Mouse (Mus musculus): ENCODE measurements at regions not wholly inside any gene's neighbourhood (a gene's known extent, or its start where the extent isn't known, plus 50 kb on each side); places are given as distances from the start of the nearest gene placed in this dataset.

DNA sequence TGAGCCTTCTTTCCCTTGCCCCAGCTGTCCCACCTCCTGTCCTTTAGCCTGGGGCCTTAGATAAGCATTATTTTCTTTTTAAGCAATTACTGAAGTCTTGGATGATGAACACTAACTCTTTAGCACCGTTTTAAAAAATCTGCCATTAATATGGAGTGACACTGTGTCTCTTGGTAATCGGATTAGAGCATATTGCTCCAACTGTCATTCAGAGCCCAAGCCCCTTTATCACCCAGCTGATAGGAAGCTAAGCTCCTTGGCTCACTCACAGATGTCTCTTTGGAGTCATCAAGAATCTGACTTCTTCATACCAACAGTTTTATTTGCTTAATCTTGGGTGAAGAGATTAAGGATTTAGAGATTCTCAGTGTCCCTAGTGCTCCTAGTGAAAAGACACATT, 94.3 kb upstream of the Elac2 start:
- H3K27ac ChIP-seq (replicated peaks; ENCODE audit: low read depth, low read length): no peak overlapping the region
- ATAC-seq (ENCODE audit: insufficient number of reproducible peaks, low FRiP score, low TSS enrichment, low read depth) (no peak), DNase-seq (ENCODE audit: low spot score) (no peak)
- H3K9me3 ChIP-seq (ENCODE audit: control insufficient read depth, low read length): no peaks in the 10 kb centered on the region
- H3K4me1 ChIP-seq (ENCODE audit: control insufficient read depth, insufficient read depth, low read length): no peaks in the 10 kb centered on the region
- no peak overlapping the region for H3K4me2 ChIP-seq (ENCODE audit: low read depth, severe bottlenecking)
- H3K9ac ChIP-seq (ENCODE audit: low read length): no peak overlapping the region
- peaks cover 3% of the 10 kb centered on the region for H3K27me3 ChIP-seq (ENCODE audit: control insufficient read depth, insufficient read depth, low read length)
- H3K4me3 ChIP-seq (ENCODE audit: low read depth, low read length): no peak overlapping the region
- WGBS: 74% methylated on average over 2 of the region's 2 CpGs
- no peaks in the 10 kb centered on the region for H3K36me3 ChIP-seq (ENCODE audit: control insufficient read depth, insufficient read depth, low read length)

DNA sequence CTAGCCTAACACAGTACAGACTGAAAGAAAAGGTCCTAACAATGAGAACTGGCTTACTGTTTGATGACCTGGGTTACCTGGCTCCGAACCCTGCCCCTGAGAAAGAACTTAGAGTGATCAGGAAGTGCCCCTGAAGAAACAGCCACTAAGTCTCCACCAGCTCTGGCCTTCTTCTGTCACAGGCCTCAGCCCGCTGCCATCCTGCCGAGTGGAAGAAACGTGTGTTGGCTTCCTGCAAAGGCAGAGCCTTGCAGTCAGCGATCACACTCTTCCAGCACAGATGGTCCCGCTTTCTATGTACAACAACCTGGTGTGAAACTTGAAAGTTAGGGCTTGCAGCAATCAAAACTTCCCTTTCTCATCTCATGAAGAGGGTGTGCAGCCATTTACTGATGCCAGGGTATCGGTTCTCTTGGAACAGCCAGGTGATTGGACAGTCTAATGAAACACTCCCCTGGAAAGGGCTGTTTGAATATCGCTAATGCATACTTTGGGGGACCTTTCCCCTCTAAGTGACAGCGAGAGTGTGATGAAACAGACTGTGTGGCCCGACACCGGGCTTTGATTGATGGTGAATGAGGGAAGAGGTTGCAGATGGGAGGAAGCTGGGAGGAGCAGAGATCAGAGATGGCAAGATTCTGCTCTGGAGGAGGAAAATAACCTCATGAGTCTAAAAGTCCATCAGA, 89.4 kb upstream of the Elac2 start:
- no peak for ATAC-seq (ENCODE audit: insufficient number of reproducible peaks, low FRiP score, low TSS enrichment, low read depth)
- Histone ChIP-seq H3K4me3 (ENCODE audit: low read depth, low read length) (no peak overlapping the region), H3K4me1 (ENCODE audit: control insufficient read depth, insufficient read depth, low read length) (no peaks in the 10 kb centered on the region), H3K4me2 (ENCODE audit: low read depth, severe bottlenecking) (no peak overlapping the region), H3K27ac (replicated peaks; ENCODE audit: low read depth, low read length) (no peak overlapping the region), H3K9me3 (ENCODE audit: control insufficient read depth, low read length) (no peaks in the 10 kb centered on the region), H3K9ac (ENCODE audit: low read length) (no peak overlapping the region), H3K36me3 (ENCODE audit: control insufficient read depth, insufficient read depth, low read length) (no peaks in the 10 kb centered on the region), H3K27me3 (ENCODE audit: control insufficient read depth, insufficient read depth, low read length) (peaks cover 6% of the 10 kb centered on the region)
- DNase-seq (ENCODE audit: low spot score): no peak
- 29% methylated on average over 11 of the region's 11 CpGs for WGBS

DNA sequence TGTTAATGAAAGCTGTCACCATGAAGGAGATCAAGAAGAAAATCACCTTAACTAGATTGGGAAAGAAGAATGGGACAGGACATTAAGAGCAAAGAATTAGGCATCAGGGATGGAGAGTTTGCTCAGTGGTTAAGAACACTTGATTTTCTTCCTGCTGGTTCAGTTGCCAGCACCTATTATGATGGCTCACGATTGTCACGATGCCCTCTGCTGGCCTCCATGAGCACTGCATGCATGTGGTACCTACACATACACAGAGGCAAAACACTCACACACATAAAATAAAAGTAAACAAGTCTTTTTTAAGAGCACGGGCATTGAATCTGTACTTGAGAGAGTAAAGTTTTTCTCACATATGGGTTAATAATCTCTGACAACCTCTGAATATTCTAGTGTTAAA, 88.1 kb upstream of the Elac2 start:
- no peaks in the 10 kb centered on the region for H3K4me1 ChIP-seq (ENCODE audit: control insufficient read depth, insufficient read depth, low read length)
- no peak overlapping the region for H3K4me3 ChIP-seq (ENCODE audit: low read depth, low read length)
- no peaks in the 10 kb centered on the region for H3K9me3 ChIP-seq (ENCODE audit: control insufficient read depth, low read length)
- peak; percentile 65 for DNase-seq (ENCODE audit: low spot score)
- no peaks in the 10 kb centered on the region for H3K36me3 ChIP-seq (ENCODE audit: control insufficient read depth, insufficient read depth, low read length)
- 42% methylated on average over 3 of the region's 3 CpGs for WGBS
- H3K9ac ChIP-seq (ENCODE audit: low read length): no peak overlapping the region
- no peak for ATAC-seq (ENCODE audit: insufficient number of reproducible peaks, low FRiP score, low TSS enrichment, low read depth)
- peaks cover 6% of the 10 kb centered on the region for H3K27me3 ChIP-seq (ENCODE audit: control insufficient read depth, insufficient read depth, low read length)
- H3K4me2 ChIP-seq (ENCODE audit: low read depth, severe bottlenecking): no peak overlapping the region
- no peak overlapping the region for H3K27ac ChIP-seq (replicated peaks; ENCODE audit: low read depth, low read length)

DNA sequence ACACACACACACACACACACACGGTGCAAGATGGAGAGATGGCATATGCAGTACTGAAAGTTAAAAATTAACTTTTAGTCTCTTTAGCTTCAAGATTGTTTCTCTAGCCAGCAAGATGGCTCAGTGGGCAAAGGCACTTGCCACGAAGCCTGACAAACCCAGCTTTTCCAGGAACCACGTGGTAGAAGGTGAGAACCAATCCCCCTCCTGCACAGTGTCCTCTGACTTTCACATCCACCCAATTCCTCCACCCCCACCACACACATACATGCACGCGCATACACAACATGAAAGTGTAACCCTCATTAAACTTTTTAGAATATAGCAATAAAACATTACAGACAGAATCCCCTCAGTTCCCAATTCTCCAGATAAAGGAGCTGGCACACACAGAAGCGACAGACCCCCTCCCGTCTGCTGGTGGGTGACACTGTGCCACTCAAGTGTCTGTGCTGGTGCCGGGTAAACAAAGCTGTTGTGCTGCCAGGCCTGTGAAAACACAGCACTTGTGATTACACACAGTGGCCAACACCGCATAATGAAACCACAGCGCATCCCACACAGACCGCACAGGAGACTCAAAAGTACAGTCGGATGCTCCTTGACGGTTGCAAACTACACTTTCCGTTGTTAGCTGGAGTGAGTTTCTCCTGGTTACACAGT, 82.9 kb upstream of the Elac2 start:
- Histone ChIP-seq H3K4me2 (ENCODE audit: low read depth, severe bottlenecking) (no peak overlapping the region), H3K27me3 (ENCODE audit: control insufficient read depth, insufficient read depth, low read length) (peaks cover 4% of the 10 kb centered on the region; the same call in 1 of the 2 replicates), H3K4me1 (ENCODE audit: control insufficient read depth, insufficient read depth, low read length) (peaks cover 12% of the 10 kb centered on the region; the same call in 1 of the 2 replicates), H3K9me3 (ENCODE audit: control insufficient read depth, low read length) (no peaks in the 10 kb centered on the region), H3K36me3 (ENCODE audit: control insufficient read depth, insufficient read depth, low read length) (no peaks in the 10 kb centered on the region), H3K27ac (replicated peaks; ENCODE audit: low read depth, low read length) (no peak overlapping the region), H3K4me3 (ENCODE audit: low read depth, low read length) (no peak overlapping the region), H3K9ac (ENCODE audit: low read length) (no peak overlapping the region)
- 87% methylated on average over 14 of the region's 14 CpGs for WGBS
- ATAC-seq (ENCODE audit: insufficient number of reproducible peaks, low FRiP score, low TSS enrichment, low read depth) (no peak), DNase-seq (ENCODE audit: low spot score) (no peak)

DNA sequence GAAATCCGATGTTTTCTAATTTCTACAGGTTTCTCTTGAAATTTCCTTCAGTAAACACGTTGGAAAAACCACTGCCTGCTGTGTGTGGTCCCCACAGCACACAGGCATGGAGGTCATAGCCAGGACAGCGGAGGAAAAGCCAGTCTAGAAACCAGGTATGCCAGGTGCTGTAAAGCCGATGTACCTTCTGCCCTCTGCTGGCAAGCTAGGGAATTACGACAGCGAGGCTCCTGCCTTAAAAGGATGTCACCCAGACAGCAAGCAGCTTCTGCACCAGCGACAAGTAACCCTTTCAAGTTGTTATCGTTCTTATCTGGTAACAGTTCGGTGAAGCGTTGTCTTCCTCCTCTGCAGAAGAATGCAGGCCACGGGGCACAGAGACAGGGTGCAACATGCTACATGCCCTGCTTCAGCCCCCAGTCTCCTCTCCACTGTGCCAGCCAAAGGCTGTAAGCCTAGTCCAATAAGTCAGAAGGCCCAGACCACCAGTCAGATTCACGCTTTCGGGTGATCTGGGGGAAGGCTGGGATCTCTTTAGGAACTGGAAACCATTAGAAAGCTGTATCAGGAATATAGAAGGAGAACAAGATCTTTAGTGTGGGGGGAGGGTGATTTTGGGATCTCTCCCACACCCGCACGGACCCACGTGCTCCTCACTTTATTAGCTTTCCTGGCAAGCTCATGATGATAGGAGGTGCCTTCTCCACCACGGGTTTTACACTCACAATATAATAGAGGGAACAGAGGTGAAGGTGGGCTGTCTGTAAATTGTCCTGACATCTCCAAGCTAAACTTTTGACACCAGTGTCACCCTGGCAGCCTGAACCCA, 79.9 kb upstream of the Elac2 start:
- no peak overlapping the region for H3K9ac ChIP-seq (ENCODE audit: low read length)
- H3K36me3 ChIP-seq (ENCODE audit: control insufficient read depth, insufficient read depth, low read length): no peaks in the 10 kb centered on the region
- WGBS: 13% methylated on average over 17 of the region's 17 CpGs
- H3K27me3 ChIP-seq (ENCODE audit: control insufficient read depth, insufficient read depth, low read length): peaks cover 11% of the 10 kb centered on the region
- no peaks in the 10 kb centered on the region for H3K9me3 ChIP-seq (ENCODE audit: control insufficient read depth, low read length)
- DNase-seq (ENCODE audit: low spot score): peak; percentile 90
- no peak overlapping the region for H3K4me2 ChIP-seq (ENCODE audit: low read depth, severe bottlenecking)
- H3K4me1 ChIP-seq (ENCODE audit: control insufficient read depth, insufficient read depth, low read length): peaks cover 12% of the 10 kb centered on the region; the same call in 1 of the 2 replicates
- H3K4me3 ChIP-seq (ENCODE audit: low read depth, low read length): no peak overlapping the region
- peak; percentile 26 for ATAC-seq (ENCODE audit: insufficient number of reproducible peaks, low FRiP score, low TSS enrichment, low read depth)
- H3K27ac ChIP-seq (replicated peaks; ENCODE audit: low read depth, low read length): no peak overlapping the region

DNA sequence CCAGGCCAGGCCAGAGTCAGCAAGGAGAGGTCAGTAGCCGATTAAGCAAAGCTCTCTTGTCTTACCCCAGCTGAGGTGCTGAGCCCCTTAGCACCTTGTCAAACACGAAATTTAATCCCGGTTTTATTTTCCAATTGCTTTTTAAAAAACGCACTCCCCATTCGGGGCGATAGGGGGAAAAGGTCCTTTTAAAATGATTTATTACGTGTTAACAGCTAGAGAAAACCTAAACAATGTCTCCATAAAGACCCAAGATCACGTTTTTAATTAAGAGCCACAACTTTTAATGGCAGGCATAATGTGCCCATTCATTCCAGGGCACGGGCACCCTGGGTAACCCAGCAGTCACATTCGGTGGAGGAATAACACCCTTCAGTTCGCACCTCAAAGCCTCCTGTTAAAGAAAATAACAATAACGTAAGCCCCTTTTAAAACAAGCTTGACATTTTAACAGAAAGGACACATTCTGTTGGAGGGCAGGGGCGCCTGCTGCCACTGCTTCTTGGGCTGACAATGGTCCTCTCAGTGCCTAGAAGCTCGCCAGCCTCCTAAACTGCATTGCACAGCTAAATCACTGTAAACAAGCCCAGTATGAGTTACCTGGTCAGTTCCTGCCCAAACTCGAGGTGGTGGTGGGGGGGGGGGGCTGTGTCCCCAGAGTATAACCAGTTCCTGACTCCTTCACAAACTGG, 79.1 kb upstream of the Elac2 start:
- Histone ChIP-seq H3K27me3 (ENCODE audit: control insufficient read depth, insufficient read depth, low read length) (peaks cover 11% of the 10 kb centered on the region), H3K4me3 (ENCODE audit: low read depth, low read length) (no peak overlapping the region), H3K9me3 (ENCODE audit: control insufficient read depth, low read length) (no peaks in the 10 kb centered on the region), H3K36me3 (ENCODE audit: control insufficient read depth, insufficient read depth, low read length) (no peaks in the 10 kb centered on the region), H3K4me1 (ENCODE audit: control insufficient read depth, insufficient read depth, low read length) (peaks cover 12% of the 10 kb centered on the region; the same call in 1 of the 2 replicates), H3K27ac (replicated peaks; ENCODE audit: low read depth, low read length) (peak overlapping the region; percentile 70), H3K4me2 (ENCODE audit: low read depth, severe bottlenecking) (no peak overlapping the region), H3K9ac (ENCODE audit: low read length) (no peak overlapping the region)
- ATAC-seq (ENCODE audit: insufficient number of reproducible peaks, low FRiP score, low TSS enrichment, low read depth) (peak; percentile 60), DNase-seq (ENCODE audit: low spot score) (peak; percentile 64)
- 13% methylated on average over 15 of the region's 15 CpGs for WGBS

DNA sequence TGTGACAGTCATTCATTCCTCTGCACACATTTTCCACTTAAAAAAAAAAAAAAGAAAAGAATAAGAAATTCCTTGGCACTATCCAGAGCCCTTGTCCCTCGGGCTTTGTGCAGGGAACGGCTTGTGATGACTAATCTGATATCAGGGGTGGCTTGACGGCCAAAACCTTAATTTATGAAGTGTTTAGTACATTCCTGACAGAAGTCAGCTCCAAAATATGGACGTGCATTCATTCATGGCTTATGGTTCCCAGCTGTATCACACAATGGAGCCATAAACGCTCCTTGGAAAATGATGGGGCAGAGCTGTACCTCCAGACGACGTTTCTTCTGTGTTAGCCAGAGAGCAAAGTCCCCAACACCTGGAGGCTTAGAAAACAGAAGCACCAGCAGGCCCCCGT, 62.1 kb upstream of the Elac2 start:
- no peaks in the 10 kb centered on the region for H3K36me3 ChIP-seq (ENCODE audit: control insufficient read depth, insufficient read depth, low read length)
- H3K4me3 ChIP-seq (ENCODE audit: low read depth, low read length): no peak overlapping the region
- H3K27me3 ChIP-seq (ENCODE audit: control insufficient read depth, insufficient read depth, low read length): peaks cover 3% of the 10 kb centered on the region; the same call in 1 of the 2 replicates
- ATAC-seq (ENCODE audit: insufficient number of reproducible peaks, low FRiP score, low TSS enrichment, low read depth) (0 out of 2 replicates have a peak, but pooled peaks have one; percentile 54), DNase-seq (ENCODE audit: low spot score) (peak; percentile 49)
- H3K9me3 ChIP-seq (ENCODE audit: control insufficient read depth, low read length): no peaks in the 10 kb centered on the region
- no peak overlapping the region for H3K9ac ChIP-seq (ENCODE audit: low read length)
- whole genome bisulfite sequencing: 28% methylated on average over 8 of the region's 8 CpGs
- H3K4me2 ChIP-seq (ENCODE audit: low read depth, severe bottlenecking): no peak overlapping the region
- no peak overlapping the region for H3K27ac ChIP-seq (replicated peaks; ENCODE audit: low read depth, low read length)
- no peaks in the 10 kb centered on the region for H3K4me1 ChIP-seq (ENCODE audit: control insufficient read depth, insufficient read depth, low read length)

DNA sequence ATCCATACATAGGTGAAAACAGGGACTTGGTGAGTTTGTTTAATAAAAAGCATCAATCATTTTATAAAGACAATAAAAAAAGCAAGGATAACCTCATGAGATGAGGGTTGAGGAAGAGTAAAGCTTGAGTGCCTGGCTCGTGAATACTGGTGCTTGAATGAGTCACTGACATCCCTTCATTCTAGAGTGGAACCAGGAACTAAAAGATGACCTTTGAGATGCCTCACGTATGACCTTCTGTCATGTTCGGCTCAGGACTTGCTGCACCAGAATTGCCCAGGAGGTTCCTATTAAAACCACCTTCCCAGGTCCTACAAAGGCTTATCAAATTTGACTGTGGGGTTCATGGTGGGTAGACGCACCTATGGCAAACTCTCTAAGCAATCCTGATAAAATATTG, 61.5 kb upstream of the Elac2 start:
- Histone ChIP-seq H3K4me3 (ENCODE audit: low read depth, low read length) (no peak overlapping the region), H3K27me3 (ENCODE audit: control insufficient read depth, insufficient read depth, low read length) (0 out of 2 replicates have a peak, but pooled peaks cover 3% of the 10 kb centered on the region), H3K4me1 (ENCODE audit: control insufficient read depth, insufficient read depth, low read length) (no peaks in the 10 kb centered on the region), H3K36me3 (ENCODE audit: control insufficient read depth, insufficient read depth, low read length) (no peaks in the 10 kb centered on the region), H3K4me2 (ENCODE audit: low read depth, severe bottlenecking) (no peak overlapping the region), H3K9me3 (ENCODE audit: control insufficient read depth, low read length) (no peaks in the 10 kb centered on the region), H3K27ac (replicated peaks; ENCODE audit: low read depth, low read length) (no peak overlapping the region), H3K9ac (ENCODE audit: low read length) (no peak overlapping the region)
- no peak for DNase-seq (ENCODE audit: low spot score)
- no peak for ATAC-seq (ENCODE audit: insufficient number of reproducible peaks, low FRiP score, low TSS enrichment, low read depth)
- WGBS: 80% methylated on average over 4 of the region's 4 CpGs
